Mouse (Mus musculus) urinary bladder, postnatal 4 days (tissue): ENCODE results near the gene Tpcn2.
A peak's percentile ranks its signal among the peaks of the same experiment; 100 is the strongest.

ENCODE experiments used
- DNase-seq, 2 experiments: peaks; one replicate each; pipeline ENCODE4 v3.0.0; 2021 to 2022; ENCODE audit warnings: low spot score in 2 of 2

The Tpcn2 gene

GRCm38 (mm10) chr7:145242851-145243712 is 40.7 kb downstream of the Tpcn2 start:
- peak; percentile 68 to 87 for DNase-seq

GRCm38 (mm10) chr7:145242028-145242427 is 41.8 kb downstream of the Tpcn2 start:
- DNase-seq: no peak

GRCm38 (mm10) chr7:145240929-145241328 is 42.9 kb downstream of the Tpcn2 start:
- DNase-seq: no peak

GRCm38 (mm10) chr7:145239736-145240505 is 43.9 kb downstream of the Tpcn2 start:
- no peak for DNase-seq

GRCm38 (mm10) chr7:145239145-145239544 is 44.7 kb downstream of the Tpcn2 start:
- DNase-seq: no peak

- DNase-seq: no peak
These were observed 48.7 kb downstream of the Tpcn2 start for GRCm38 (mm10) chr7:145234841-145235790.

- no peak for DNase-seq
These were observed 52.2 kb downstream of the Tpcn2 start for GRCm38 (mm10) chr7:145231659-145232058.

- no peak for DNase-seq
These were observed 57.2 kb downstream of the Tpcn2 start for GRCm38 (mm10) chr7:145226641-145227040.

- no peak for DNase-seq
These were observed 58.2 kb downstream of the Tpcn2 start for GRCm38 (mm10) chr7:145225626-145226025.

- peak; percentile 70 to 79 for DNase-seq
These were observed 61.7 kb downstream of the Tpcn2 start for GRCm38 (mm10) chr7:145221841-145222689.

GRCm38 (mm10) chr7:145221346-145221745 is 62.5 kb downstream of the Tpcn2 start:
- DNase-seq: no peak

- no peak for DNase-seq
These were observed 64.4 kb downstream of the Tpcn2 start for GRCm38 (mm10) chr7:145219420-145219831.

- no peak for DNase-seq
These were observed 67.2 kb downstream of the Tpcn2 start for GRCm38 (mm10) chr7:145216591-145216990.

GRCm38 (mm10) chr7:145215476-145215875 is 68.3 kb downstream of the Tpcn2 start:
- DNase-seq: no peak

- no peak for DNase-seq
These were observed 71.8 kb downstream of the Tpcn2 start for GRCm38 (mm10) chr7:145211680-145212659.

- DNase-seq: no peak
These were observed 73.2 kb downstream of the Tpcn2 start for GRCm38 (mm10) chr7:145210477-145211070.

GRCm38 (mm10) chr7:145208006-145208405 is 75.8 kb downstream of the Tpcn2 start, which contains the start of gene 1810010D01Rik:
Gene 1810010D01Rik, minus strand, starts transcription at chr7:145208119.
- no peak for DNase-seq

GRCm38 (mm10) chr7:145206801-145207200 is 77.0 kb downstream of the Tpcn2 start:
- no peak for DNase-seq

GRCm38 (mm10) chr7:145206056-145206610 is 77.7 kb downstream of the Tpcn2 start:
- DNase-seq: peak; percentile 70 to 71
